Mouse (Mus musculus): ENCODE results near the gene Arl4c. TPM values are rescaled to one million over a fixed set of nuclear protein-coding genes. Genes with fewer than 3 reads are reported as not detected.

The Arl4c gene
- polyA plus RNA-seq, 1 experiment from 2014 or later: 23.0 TPM

DNA sequence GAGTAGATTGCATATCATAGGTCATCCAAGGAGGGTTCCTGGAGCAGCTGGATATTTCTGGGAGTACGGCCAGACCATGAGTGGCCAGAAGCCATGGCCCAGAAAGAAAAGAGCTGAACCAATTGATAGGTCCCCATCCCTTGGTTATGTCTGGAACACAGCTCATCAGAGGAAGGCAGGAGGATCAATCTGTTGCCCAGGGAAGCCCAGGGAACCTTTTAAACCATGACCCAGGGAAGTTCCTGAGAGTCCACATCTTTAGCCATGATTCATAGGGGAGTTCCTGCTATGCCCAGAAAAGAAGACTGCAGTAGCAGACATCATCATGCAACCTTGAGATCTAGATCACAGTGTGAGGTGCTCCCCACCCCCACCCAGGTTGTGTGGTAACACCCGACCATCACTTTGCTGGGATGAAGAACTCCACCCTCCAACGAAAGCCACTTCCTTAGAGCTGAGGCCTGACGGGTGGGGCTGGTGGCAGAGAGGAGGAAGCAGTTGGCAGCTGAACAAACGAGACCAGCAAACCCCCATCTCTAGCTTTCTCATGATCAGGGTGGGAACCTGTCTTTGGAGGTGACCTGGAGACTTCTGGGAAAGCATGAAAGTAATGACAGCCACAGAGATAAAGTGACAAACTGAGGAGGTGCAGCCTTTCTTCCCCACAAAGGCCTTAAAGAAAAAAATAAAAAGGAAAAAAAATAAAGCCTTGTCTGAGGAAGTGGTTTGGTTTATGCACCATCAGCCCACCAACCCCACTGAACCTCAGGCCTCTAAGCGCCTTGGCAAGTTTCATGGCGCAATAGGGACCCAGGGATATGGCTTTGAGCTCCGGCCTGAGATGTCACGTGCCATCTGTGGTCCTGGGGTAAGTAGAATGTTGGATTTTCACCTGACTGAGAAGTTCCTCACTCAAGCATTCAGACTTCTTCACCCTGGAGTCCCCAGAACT lies 47.2 kb downstream of the Arl4c start:
- Histone ChIP-seq H3K4me1 (replicated peaks; ENCODE audit: control insufficient read depth, insufficient read depth, low read length) (no peaks in the 10 kb centered on the region), H3K36me3 (replicated peaks; ENCODE audit: control insufficient read depth, insufficient read depth) (no peaks in the 10 kb centered on the region), H3K27ac (no peak overlapping the region), H3K4me2 (replicated peaks) (no peak overlapping the region), H3K4me3 (replicated peaks; ENCODE audit: low read length) (no peak overlapping the region), H3K27me3 (ENCODE audit: control insufficient read depth, insufficient read depth, low read length) (no peaks in the 10 kb centered on the region), H3K9ac (no peak overlapping the region), H3K9me3 (ENCODE audit: control insufficient read depth, low read length) (no peaks in the 10 kb centered on the region)
- ATAC-seq (ENCODE audit: low FRiP score) (no peak), DNase-seq (ENCODE audit: low spot score) (no peak)
- WGBS: 87% methylated on average over 9 of the region's 9 CpGs

DNA sequence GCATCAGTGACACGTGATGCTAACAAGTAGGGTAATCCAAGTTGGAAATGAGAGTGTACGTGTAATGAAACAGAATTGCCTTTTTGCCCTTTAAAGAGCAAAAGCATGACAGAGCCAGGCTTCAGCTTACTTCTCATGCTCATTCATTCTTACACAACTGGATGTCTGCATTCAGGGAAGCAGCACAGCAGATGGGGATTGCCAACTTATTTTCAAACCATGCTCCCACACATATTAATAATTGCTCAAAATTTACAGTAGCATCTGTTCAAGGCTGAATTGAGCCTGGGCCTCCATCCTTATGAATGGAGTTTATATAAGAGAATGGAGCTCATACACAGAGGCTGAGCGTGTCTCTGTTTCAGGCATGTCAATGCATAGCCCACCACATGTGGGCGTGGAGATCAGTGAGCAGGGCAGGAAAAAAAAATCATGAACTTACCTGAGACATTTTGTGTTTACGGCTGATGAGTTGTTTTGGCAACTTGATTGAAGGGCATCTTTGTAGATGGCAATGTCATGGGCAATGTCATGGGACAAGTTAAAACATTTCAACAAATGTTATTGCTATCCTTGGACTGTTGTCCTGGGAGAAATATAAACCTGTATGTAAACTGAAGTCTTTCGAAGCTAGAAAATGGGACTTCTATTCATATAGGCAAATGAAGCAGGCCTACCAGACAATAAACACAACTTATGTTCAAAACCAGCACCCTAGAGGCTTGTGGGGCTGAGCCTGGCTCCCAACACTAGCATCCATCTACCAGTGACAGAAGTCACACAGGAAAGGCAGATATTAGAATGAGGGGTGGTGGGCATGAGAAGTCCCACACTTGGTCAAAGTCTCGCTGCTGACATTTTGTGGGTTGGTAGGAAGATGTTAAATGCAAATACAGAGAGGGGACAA lies 48.2 kb downstream of the Arl4c start:
- H3K36me3 ChIP-seq (replicated peaks; ENCODE audit: control insufficient read depth, insufficient read depth): no peaks in the 10 kb centered on the region
- DNase-seq (ENCODE audit: low spot score) (no peak), ATAC-seq (ENCODE audit: low FRiP score) (no peak)
- no peak overlapping the region for H3K9ac ChIP-seq
- H3K27ac ChIP-seq: no peak overlapping the region
- H3K4me2 ChIP-seq (replicated peaks): no peak overlapping the region
- no peaks in the 10 kb centered on the region for H3K27me3 ChIP-seq (ENCODE audit: control insufficient read depth, insufficient read depth, low read length)
- H3K4me1 ChIP-seq (replicated peaks; ENCODE audit: control insufficient read depth, insufficient read depth, low read length): no peaks in the 10 kb centered on the region
- no peak overlapping the region for H3K4me3 ChIP-seq (replicated peaks; ENCODE audit: low read length)
- no peaks in the 10 kb centered on the region for H3K9me3 ChIP-seq (ENCODE audit: control insufficient read depth, low read length)
- WGBS: 92% methylated on average over 7 of the region's 7 CpGs

GRCm38 (mm10) chr1:88652682-88653081 lies 49.3 kb downstream of the Arl4c start:
- 93% methylated on average over 8 of the region's 8 CpGs for WGBS
- Histone ChIP-seq H3K4me3 (replicated peaks; ENCODE audit: low read length) (no peak overlapping the region), H3K36me3 (replicated peaks; ENCODE audit: control insufficient read depth, insufficient read depth) (no peaks in the 10 kb centered on the region), H3K27me3 (ENCODE audit: control insufficient read depth, insufficient read depth, low read length) (no peaks in the 10 kb centered on the region), H3K27ac (no peak overlapping the region), H3K9me3 (ENCODE audit: control insufficient read depth, low read length) (no peaks in the 10 kb centered on the region), H3K9ac (no peak overlapping the region), H3K4me2 (replicated peaks) (no peak overlapping the region), H3K4me1 (replicated peaks; ENCODE audit: control insufficient read depth, insufficient read depth, low read length) (no peaks in the 10 kb centered on the region)
- ATAC-seq (ENCODE audit: low FRiP score) (no peak), DNase-seq (ENCODE audit: low spot score) (no peak)

DNA sequence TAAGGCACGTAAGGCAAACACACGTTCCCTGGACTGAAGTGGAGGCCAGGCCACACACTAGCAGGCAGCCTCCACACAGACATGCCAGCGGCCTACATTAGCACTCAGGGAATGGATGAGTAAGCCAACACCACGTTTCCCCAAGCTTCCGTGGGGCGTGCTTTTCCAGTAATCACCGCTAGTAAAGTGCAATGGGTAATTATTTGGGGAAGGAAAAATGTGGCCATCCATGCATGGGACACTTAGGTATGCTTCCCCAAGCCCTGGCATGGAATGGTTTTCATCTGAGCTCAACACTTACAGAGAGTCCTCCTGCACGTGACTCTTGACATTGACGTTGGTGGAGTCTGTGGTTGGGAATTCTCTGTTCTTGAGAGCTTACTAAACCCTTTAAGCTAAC lies 50.4 kb downstream of the Arl4c start:
- Histone ChIP-seq H3K4me2 (replicated peaks) (no peak overlapping the region), H3K4me1 (replicated peaks; ENCODE audit: control insufficient read depth, insufficient read depth, low read length) (no peaks in the 10 kb centered on the region), H3K9ac (no peak overlapping the region), H3K36me3 (replicated peaks; ENCODE audit: control insufficient read depth, insufficient read depth) (no peaks in the 10 kb centered on the region), H3K27me3 (ENCODE audit: control insufficient read depth, insufficient read depth, low read length) (no peaks in the 10 kb centered on the region), H3K4me3 (replicated peaks; ENCODE audit: low read length) (no peak overlapping the region), H3K27ac (no peak overlapping the region), H3K9me3 (ENCODE audit: control insufficient read depth, low read length) (no peaks in the 10 kb centered on the region)
- 81% methylated on average over 9 of the region's 9 CpGs for WGBS
- ATAC-seq (ENCODE audit: low FRiP score) (no peak), DNase-seq (ENCODE audit: low spot score) (no peak)

GRCm38 (mm10) chr1:88648742-88649141 lies 53.3 kb downstream of the Arl4c start:
- no peaks in the 10 kb centered on the region for H3K36me3 ChIP-seq (replicated peaks; ENCODE audit: control insufficient read depth, insufficient read depth)
- WGBS: 93% methylated on average over 4 of the region's 4 CpGs
- no peak overlapping the region for H3K27ac ChIP-seq
- H3K4me1 ChIP-seq (replicated peaks; ENCODE audit: control insufficient read depth, insufficient read depth, low read length): no peaks in the 10 kb centered on the region
- no peak for DNase-seq (ENCODE audit: low spot score)
- H3K9ac ChIP-seq: no peak overlapping the region
- H3K4me3 ChIP-seq (replicated peaks; ENCODE audit: low read length): no peak overlapping the region
- no peaks in the 10 kb centered on the region for H3K27me3 ChIP-seq (ENCODE audit: control insufficient read depth, insufficient read depth, low read length)
- H3K9me3 ChIP-seq (ENCODE audit: control insufficient read depth, low read length): no peaks in the 10 kb centered on the region
- no peak for ATAC-seq (ENCODE audit: low FRiP score)
- no peak overlapping the region for H3K4me2 ChIP-seq (replicated peaks)

GRCm38 (mm10) chr1:88645599-88646119 lies 56.4 kb downstream of the Arl4c start:
- no peak overlapping the region for H3K27ac ChIP-seq
- ATAC-seq (ENCODE audit: low FRiP score) (no peak), DNase-seq (ENCODE audit: low spot score) (no peak)
- H3K36me3 ChIP-seq (replicated peaks; ENCODE audit: control insufficient read depth, insufficient read depth): no peaks in the 10 kb centered on the region
- H3K4me3 ChIP-seq (replicated peaks; ENCODE audit: low read length): no peak overlapping the region
- peaks cover 8% of the 10 kb centered on the region for H3K4me1 ChIP-seq (replicated peaks; ENCODE audit: control insufficient read depth, insufficient read depth, low read length)
- no peak overlapping the region for H3K9ac ChIP-seq
- H3K27me3 ChIP-seq (ENCODE audit: control insufficient read depth, insufficient read depth, low read length): no peaks in the 10 kb centered on the region
- no peaks in the 10 kb centered on the region for H3K9me3 ChIP-seq (ENCODE audit: control insufficient read depth, low read length)
- 74% methylated on average over 3 of the region's 3 CpGs for WGBS
- no peak overlapping the region for H3K4me2 ChIP-seq (replicated peaks)

DNA sequence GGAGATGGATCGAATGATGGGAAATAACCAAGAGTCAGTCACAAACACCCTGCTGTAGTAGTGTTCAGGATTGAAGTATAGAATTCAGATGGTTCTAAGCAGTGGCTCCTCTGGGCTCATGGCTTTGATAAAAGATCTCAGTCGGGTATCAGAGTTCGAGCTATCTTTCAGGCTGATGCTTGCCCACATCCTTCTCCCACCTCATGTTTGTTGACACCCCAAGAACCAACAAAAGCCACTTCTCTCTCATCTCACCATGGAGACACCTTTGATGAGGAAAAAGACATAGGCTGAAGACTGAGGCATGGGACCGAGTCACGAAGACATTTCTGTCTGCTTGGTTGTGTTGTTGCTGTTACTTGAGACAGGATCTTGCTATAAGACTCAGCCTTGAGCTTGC lies 57.6 kb downstream of the Arl4c start:
- peaks cover 13% of the 10 kb centered on the region for H3K4me1 ChIP-seq (replicated peaks; ENCODE audit: control insufficient read depth, insufficient read depth, low read length)
- no peak overlapping the region for H3K27ac ChIP-seq
- no peak overlapping the region for H3K4me3 ChIP-seq (replicated peaks; ENCODE audit: low read length)
- no peaks in the 10 kb centered on the region for H3K9me3 ChIP-seq (ENCODE audit: control insufficient read depth, low read length)
- no peak for DNase-seq (ENCODE audit: low spot score)
- no peak overlapping the region for H3K4me2 ChIP-seq (replicated peaks)
- no peaks in the 10 kb centered on the region for H3K36me3 ChIP-seq (replicated peaks; ENCODE audit: control insufficient read depth, insufficient read depth)
- no peak overlapping the region for H3K9ac ChIP-seq
- H3K27me3 ChIP-seq (ENCODE audit: control insufficient read depth, insufficient read depth, low read length): no peaks in the 10 kb centered on the region
- 85% methylated on average over 5 of the region's 5 CpGs for WGBS
- no peak for ATAC-seq (ENCODE audit: low FRiP score)

- Histone ChIP-seq H3K27me3 (ENCODE audit: control insufficient read depth, insufficient read depth, low read length) (no peaks in the 10 kb centered on the region), H3K4me2 (replicated peaks) (no peak overlapping the region), H3K36me3 (replicated peaks; ENCODE audit: control insufficient read depth, insufficient read depth) (no peaks in the 10 kb centered on the region), H3K4me1 (replicated peaks; ENCODE audit: control insufficient read depth, insufficient read depth, low read length) (peaks cover 13% of the 10 kb centered on the region), H3K9me3 (ENCODE audit: control insufficient read depth, low read length) (no peaks in the 10 kb centered on the region), H3K4me3 (replicated peaks; ENCODE audit: low read length) (no peak overlapping the region), H3K9ac (no peak overlapping the region), H3K27ac (no peak overlapping the region)
- WGBS: 28% methylated on average over 5 of the region's 5 CpGs
- ATAC-seq (ENCODE audit: low FRiP score) (no peak; the same call in 1 of the 2 replicates), DNase-seq (ENCODE audit: low spot score) (no peak)
These were observed 58.7 kb downstream of the Arl4c start for GRCm38 (mm10) chr1:88643181-88643823.

DNA sequence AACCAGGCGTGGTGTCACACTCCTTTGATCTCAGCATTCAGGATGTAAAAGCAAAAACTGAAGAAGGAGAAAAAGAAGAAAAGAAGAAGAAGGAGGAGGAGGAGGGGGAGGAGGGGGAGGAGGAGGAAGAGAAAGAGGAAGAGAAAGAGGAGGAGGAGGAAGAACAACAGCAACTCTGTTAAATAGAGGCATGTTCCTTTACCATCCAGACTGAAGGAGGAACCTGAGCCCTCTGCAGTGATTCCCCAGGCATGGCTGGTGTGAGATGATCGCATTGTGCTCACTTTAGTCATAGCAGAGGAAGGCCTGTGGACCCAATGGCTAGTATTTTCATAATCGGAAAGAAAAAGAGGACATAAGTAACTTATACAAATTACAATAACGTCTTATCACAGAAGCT lies 59.3 kb downstream of the Arl4c start:
- H3K4me2 ChIP-seq (replicated peaks): no peak overlapping the region
- H3K4me1 ChIP-seq (replicated peaks; ENCODE audit: control insufficient read depth, insufficient read depth, low read length): peaks cover 13% of the 10 kb centered on the region
- 85% methylated on average over 4 of the region's 4 CpGs for WGBS
- no peaks in the 10 kb centered on the region for H3K27me3 ChIP-seq (ENCODE audit: control insufficient read depth, insufficient read depth, low read length)
- H3K4me3 ChIP-seq (replicated peaks; ENCODE audit: low read length): no peak overlapping the region
- H3K36me3 ChIP-seq (replicated peaks; ENCODE audit: control insufficient read depth, insufficient read depth): no peaks in the 10 kb centered on the region
- H3K9me3 ChIP-seq (ENCODE audit: control insufficient read depth, low read length): no peaks in the 10 kb centered on the region
- ATAC-seq (ENCODE audit: low FRiP score) (no peak), DNase-seq (ENCODE audit: low spot score) (no peak)
- H3K27ac ChIP-seq: no peak overlapping the region
- no peak overlapping the region for H3K9ac ChIP-seq

Measured in hindbrain, embryonic 14.5 days (tissue).